Mouse (Mus musculus): ENCODE data around the gene Cmss1. TPM values are rescaled to one million over a fixed set of nuclear protein-coding genes. Genes with fewer than 3 reads are reported as not detected.

The Cmss1 gene
- polyA plus RNA-seq, 1 experiment, result 26.5 TPM

DNA sequence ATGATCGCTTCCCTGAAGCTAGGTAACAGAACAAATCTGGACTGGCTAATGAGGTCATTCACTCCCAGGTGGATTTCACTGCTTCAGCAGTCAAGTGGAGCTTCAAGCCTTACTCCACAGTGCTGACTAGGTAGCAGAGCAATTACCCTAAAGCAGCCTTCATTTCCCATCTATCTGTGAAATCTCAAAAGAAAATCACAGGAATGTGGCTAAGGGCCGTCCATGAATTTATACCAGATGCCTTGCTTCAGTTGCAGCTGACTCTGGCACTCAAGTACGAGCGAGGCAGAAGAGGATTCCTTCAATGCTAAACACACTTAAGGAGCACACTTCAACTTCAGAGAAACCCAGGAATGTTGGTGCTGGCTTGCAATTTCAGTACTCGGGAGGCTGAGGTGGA is 202.8 kb downstream of the Cmss1 start:
- no peak overlapping the region for H3K4me3 ChIP-seq
- H3K79me2 ChIP-seq (ENCODE audit: control insufficient read depth, insufficient read depth), result no peaks in the 10 kb centered on the region
- H3ac ChIP-seq (ENCODE audit: control insufficient read depth, insufficient read length), result no peak overlapping the region
- H3K36me3 ChIP-seq (ENCODE audit: control insufficient read depth, insufficient read depth), result no peaks in the 10 kb centered on the region
- H3K4me2 ChIP-seq (ENCODE audit: low read depth), result no peak overlapping the region
- no peak for TF ChIP-seq POLR2A (IDR thresholded peaks at IDR 0.05; ENCODE audit: insufficient read length, low read depth)
- no peak for TF ChIP-seq MYOD1 (IDR thresholded peaks at IDR 0.05; ENCODE audit: control insufficient read depth in 1 of 3, insufficient read length in 2 of 3, low read depth in 2 of 3)
- TF ChIP-seq MYOG (IDR thresholded peaks at IDR 0.05; ENCODE audit: control insufficient read depth in 1 of 3, insufficient read depth in 1 of 3, insufficient read length in 2 of 3, low read depth in 2 of 3), result no peak
- TF ChIP-seq POLR2AphosphoS2 (IDR thresholded peaks at IDR 0.05; ENCODE audit: insufficient read length, low read depth), result no peak
- TF ChIP-seq REST (IDR thresholded peaks at IDR 0.05; ENCODE audit: insufficient read depth, insufficient read length), result no peak
- no peak for TF ChIP-seq E2F4 (IDR thresholded peaks at IDR 0.05; ENCODE audit: insufficient read depth)
- TF ChIP-seq MAX (IDR thresholded peaks at IDR 0.05; ENCODE audit: low read depth), result no peak
- no peak for TF ChIP-seq TCF3 (IDR thresholded peaks at IDR 0.05; ENCODE audit: insufficient read length, low read depth)
- no peak for TF ChIP-seq USF1 (IDR thresholded peaks at IDR 0.05; ENCODE audit: low read depth)
- no peak for TF ChIP-seq TCF12 (IDR thresholded peaks at IDR 0.05; ENCODE audit: insufficient read depth, poor library complexity, severe bottlenecking)
- no peak for TF ChIP-seq SRF (IDR thresholded peaks at IDR 0.05; ENCODE audit: control insufficient read depth, insufficient read length, low read depth)
- no peak for TF ChIP-seq CEBPB (IDR thresholded peaks at IDR 0.05; ENCODE audit: insufficient read depth, poor library complexity, severe bottlenecking)
- no peaks in the 10 kb centered on the region for H3K27me3 ChIP-seq (ENCODE audit: control insufficient read depth, insufficient read depth, insufficient read length)

DNA sequence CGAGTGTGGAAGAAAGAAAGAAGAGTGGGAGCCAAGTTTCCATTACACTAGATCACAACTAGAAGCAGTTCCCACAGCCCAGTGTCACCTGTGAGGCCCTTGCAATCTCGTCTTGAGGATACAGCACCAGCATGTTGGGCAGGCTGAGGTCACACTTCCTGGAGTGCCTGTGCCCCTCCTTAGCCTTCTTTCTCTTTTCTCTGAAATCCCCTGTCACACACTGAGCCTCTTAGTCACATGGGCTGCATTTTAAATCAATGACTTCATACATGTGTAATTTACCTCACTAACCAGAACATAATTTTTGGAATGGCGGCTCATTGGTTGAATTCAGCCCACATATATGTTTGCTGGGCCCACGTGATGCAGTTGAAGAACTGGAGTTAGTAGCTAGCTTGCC is 203.8 kb downstream of the Cmss1 start:
- H3ac ChIP-seq (ENCODE audit: control insufficient read depth, insufficient read length), result no peak overlapping the region
- no peak overlapping the region for H3K4me3 ChIP-seq
- no peaks in the 10 kb centered on the region for H3K36me3 ChIP-seq (ENCODE audit: control insufficient read depth, insufficient read depth)
- TF ChIP-seq REST (IDR thresholded peaks at IDR 0.05; ENCODE audit: insufficient read depth, insufficient read length) (no peak), TCF3 (IDR thresholded peaks at IDR 0.05; ENCODE audit: insufficient read length, low read depth) (no peak), MYOD1 (IDR thresholded peaks at IDR 0.05; ENCODE audit: control insufficient read depth in 1 of 3, insufficient read length in 2 of 3, low read depth in 2 of 3) (no peak), USF1 (IDR thresholded peaks at IDR 0.05; ENCODE audit: low read depth) (no peak), MAX (IDR thresholded peaks at IDR 0.05; ENCODE audit: low read depth) (no peak), CEBPB (IDR thresholded peaks at IDR 0.05; ENCODE audit: insufficient read depth, poor library complexity, severe bottlenecking) (no peak), POLR2A (IDR thresholded peaks at IDR 0.05; ENCODE audit: insufficient read length, low read depth) (no peak), E2F4 (IDR thresholded peaks at IDR 0.05; ENCODE audit: insufficient read depth) (no peak), MYOG (IDR thresholded peaks at IDR 0.05; ENCODE audit: control insufficient read depth in 1 of 3, insufficient read depth in 1 of 3, insufficient read length in 2 of 3, low read depth in 2 of 3) (no peak), SRF (IDR thresholded peaks at IDR 0.05; ENCODE audit: control insufficient read depth, insufficient read length, low read depth) (no peak)
- H3K4me2 ChIP-seq (ENCODE audit: low read depth), result no peak overlapping the region
- no peaks in the 10 kb centered on the region for H3K27me3 ChIP-seq (ENCODE audit: control insufficient read depth, insufficient read depth, insufficient read length)
- H3K79me2 ChIP-seq (ENCODE audit: control insufficient read depth, insufficient read depth), result no peaks in the 10 kb centered on the region

DNA sequence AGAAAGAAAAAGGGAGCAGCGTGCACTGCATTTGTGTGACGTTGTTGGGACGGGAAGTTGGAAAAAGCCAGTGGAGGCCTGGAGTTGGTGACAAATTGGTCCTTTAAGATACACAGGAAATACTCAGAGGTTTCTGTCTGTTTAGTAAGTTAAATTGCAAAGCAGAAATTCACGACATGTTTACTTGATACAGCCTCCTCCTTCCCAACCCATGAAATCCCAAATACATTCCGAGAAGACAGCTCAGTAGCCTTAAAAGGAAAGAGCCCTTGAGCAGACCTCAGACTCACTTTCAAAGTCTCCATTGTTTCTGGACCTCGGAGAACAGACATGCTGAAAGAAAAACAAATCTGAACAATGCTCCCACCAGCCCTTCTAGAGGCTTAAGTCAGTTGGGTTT is 205.0 kb downstream of the Cmss1 start:
- Histone ChIP-seq H3K36me3 (ENCODE audit: control insufficient read depth, insufficient read depth) (no peaks in the 10 kb centered on the region), H3K4me2 (ENCODE audit: low read depth) (no peak overlapping the region), H3ac (ENCODE audit: control insufficient read depth, insufficient read length) (no peak overlapping the region), H3K27me3 (ENCODE audit: control insufficient read depth, insufficient read depth, insufficient read length) (no peaks in the 10 kb centered on the region), H3K79me2 (ENCODE audit: control insufficient read depth, insufficient read depth) (no peaks in the 10 kb centered on the region), H3K4me3 (no peak overlapping the region)
- TF ChIP-seq USF1 (IDR thresholded peaks at IDR 0.05; ENCODE audit: low read depth) (no peak), MAX (IDR thresholded peaks at IDR 0.05; ENCODE audit: low read depth) (no peak), CEBPB (IDR thresholded peaks at IDR 0.05; ENCODE audit: insufficient read depth, poor library complexity, severe bottlenecking) (no peak), TCF3 (IDR thresholded peaks at IDR 0.05; ENCODE audit: insufficient read length, low read depth) (no peak)

DNA sequence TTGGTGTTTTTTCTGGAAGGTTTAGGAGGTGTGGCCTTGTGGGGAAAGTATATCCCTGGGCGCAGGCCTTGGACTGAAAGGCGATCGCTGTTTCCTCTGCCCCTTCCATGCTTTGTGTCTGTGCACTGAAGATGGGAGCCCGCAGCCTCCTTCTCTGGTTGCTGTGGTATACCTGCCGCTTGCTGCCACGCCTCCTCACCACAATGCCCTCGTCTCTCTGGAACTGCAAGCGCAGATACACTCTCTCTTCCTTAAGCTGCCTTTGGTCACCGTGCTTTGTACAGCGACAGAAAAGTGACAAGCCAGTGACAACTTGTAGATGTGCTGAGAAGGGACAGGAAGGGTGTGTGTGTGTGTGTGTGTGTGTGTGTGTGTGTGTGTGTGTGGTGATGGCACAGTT is 207.1 kb downstream of the Cmss1 start:
- Histone ChIP-seq H3K4me2 (ENCODE audit: low read depth) (no peak overlapping the region), H3ac (ENCODE audit: control insufficient read depth, insufficient read length) (no peak overlapping the region), H3K4me3 (no peak overlapping the region), H3K79me2 (ENCODE audit: control insufficient read depth, insufficient read depth) (no peaks in the 10 kb centered on the region), H3K36me3 (ENCODE audit: control insufficient read depth, insufficient read depth) (no peaks in the 10 kb centered on the region), H3K27me3 (ENCODE audit: control insufficient read depth, insufficient read depth, insufficient read length) (no peaks in the 10 kb centered on the region)
- no peak for TF ChIP-seq MAX (IDR thresholded peaks at IDR 0.05; ENCODE audit: low read depth)
- no peak for TF ChIP-seq MYOG (IDR thresholded peaks at IDR 0.05; ENCODE audit: control insufficient read depth in 1 of 3, insufficient read depth in 1 of 3, insufficient read length in 2 of 3, low read depth in 2 of 3)
- no peak for TF ChIP-seq REST (IDR thresholded peaks at IDR 0.05; ENCODE audit: insufficient read depth, insufficient read length)
- no peak for TF ChIP-seq SRF (IDR thresholded peaks at IDR 0.05; ENCODE audit: control insufficient read depth, insufficient read length, low read depth)
- TF ChIP-seq TCF3 (IDR thresholded peaks at IDR 0.05; ENCODE audit: insufficient read length, low read depth), result no peak
- TF ChIP-seq CEBPB (IDR thresholded peaks at IDR 0.05; ENCODE audit: insufficient read depth, poor library complexity, severe bottlenecking), result no peak
- TF ChIP-seq POLR2A (IDR thresholded peaks at IDR 0.05; ENCODE audit: insufficient read length, low read depth), result no peak
- no peak for TF ChIP-seq TCF12 (IDR thresholded peaks at IDR 0.05; ENCODE audit: insufficient read depth, poor library complexity, severe bottlenecking)
- no peak for TF ChIP-seq MYOD1 (IDR thresholded peaks at IDR 0.05; ENCODE audit: control insufficient read depth in 1 of 3, insufficient read length in 2 of 3, low read depth in 2 of 3)
- TF ChIP-seq USF1 (IDR thresholded peaks at IDR 0.05; ENCODE audit: low read depth), result no peak

DNA sequence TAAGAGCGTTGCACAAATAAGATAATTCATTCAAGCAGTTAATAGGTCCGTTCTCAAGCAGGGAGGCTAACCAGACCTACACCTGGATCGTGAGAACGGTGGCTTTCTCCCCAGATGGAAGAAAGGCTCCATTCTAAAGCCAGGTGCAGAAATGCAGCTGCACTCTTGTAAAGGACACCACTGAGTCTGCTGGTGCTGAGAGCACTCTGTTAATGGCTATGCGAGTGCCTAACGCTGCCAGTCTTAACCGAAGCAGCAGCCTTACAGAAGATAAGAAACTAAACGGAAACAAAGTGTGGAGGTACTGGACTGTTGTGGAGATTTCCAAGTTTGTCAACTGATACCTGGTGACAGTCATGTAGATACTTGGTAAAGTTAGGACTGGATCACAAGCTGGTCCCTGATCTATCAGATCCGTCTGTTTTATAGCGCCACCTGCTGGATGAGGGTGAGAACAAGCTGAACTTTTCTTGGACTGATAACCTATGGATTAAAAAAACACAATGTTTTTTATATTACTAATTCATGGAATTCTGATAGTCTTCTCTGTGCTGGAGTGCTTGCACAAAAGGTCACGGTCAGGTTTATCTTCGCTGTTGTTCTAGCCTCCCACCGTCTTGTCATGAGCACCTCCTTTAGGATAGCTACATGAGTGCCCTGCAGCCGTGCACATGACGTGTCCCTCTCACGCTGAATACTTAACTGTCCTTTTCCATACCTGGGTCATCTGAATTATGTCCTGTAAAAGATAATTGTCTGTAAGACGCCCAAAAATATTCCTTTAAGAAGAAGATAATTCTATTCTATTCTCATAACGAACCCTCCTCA is 208.1 kb downstream of the Cmss1 start:
- Histone ChIP-seq H3K36me3 (ENCODE audit: control insufficient read depth, insufficient read depth) (no peaks in the 10 kb centered on the region), H3K4me2 (ENCODE audit: low read depth) (no peak overlapping the region), H3ac (ENCODE audit: control insufficient read depth, insufficient read length) (no peak overlapping the region), H3K27me3 (ENCODE audit: control insufficient read depth, insufficient read depth, insufficient read length) (no peaks in the 10 kb centered on the region), H3K79me2 (ENCODE audit: control insufficient read depth, insufficient read depth) (no peaks in the 10 kb centered on the region), H3K4me3 (no peak overlapping the region)
- no peak for TF ChIP-seq TCF12 (IDR thresholded peaks at IDR 0.05; ENCODE audit: insufficient read depth, poor library complexity, severe bottlenecking)
- TF ChIP-seq SRF (IDR thresholded peaks at IDR 0.05; ENCODE audit: control insufficient read depth, insufficient read length, low read depth), result no peak
- no peak for TF ChIP-seq USF1 (IDR thresholded peaks at IDR 0.05; ENCODE audit: low read depth)
- TF ChIP-seq TCF3 (IDR thresholded peaks at IDR 0.05; ENCODE audit: insufficient read length, low read depth), result no peak
- TF ChIP-seq POLR2AphosphoS2 (IDR thresholded peaks at IDR 0.05; ENCODE audit: insufficient read length, low read depth), result no peak
- no peak for TF ChIP-seq REST (IDR thresholded peaks at IDR 0.05; ENCODE audit: insufficient read depth, insufficient read length)
- no peak for TF ChIP-seq CEBPB (IDR thresholded peaks at IDR 0.05; ENCODE audit: insufficient read depth, poor library complexity, severe bottlenecking)

Measured in myocyte (in vitro differentiated cells).